Mouse (Mus musculus): ENCODE data around the gene 4930513O06Rik.

The 4930513O06Rik gene

DNA sequence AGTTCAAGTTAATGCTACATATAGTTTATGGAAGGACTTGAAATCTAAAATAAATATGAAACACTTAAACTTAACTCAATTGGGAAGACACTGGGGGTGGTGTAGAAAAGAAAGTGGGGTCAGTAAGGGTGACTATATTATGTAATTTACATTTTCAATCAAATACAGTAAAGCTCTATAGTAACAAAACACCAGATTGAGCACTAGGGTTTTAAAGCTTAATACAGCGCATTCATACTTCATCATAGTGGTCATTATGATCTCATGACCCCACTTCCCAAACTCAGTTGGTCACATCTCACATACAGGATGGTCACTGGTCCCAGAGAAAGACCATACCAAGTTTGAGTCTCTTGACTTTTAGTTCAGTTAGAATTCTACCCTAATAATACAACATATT lies at the start of gene 4930513O06Rik:
Gene 4930513O06Rik (plus strand): TSS at position 301 of the 400 bp plus-strand sequence.
- no peak for DNase-seq

DNA sequence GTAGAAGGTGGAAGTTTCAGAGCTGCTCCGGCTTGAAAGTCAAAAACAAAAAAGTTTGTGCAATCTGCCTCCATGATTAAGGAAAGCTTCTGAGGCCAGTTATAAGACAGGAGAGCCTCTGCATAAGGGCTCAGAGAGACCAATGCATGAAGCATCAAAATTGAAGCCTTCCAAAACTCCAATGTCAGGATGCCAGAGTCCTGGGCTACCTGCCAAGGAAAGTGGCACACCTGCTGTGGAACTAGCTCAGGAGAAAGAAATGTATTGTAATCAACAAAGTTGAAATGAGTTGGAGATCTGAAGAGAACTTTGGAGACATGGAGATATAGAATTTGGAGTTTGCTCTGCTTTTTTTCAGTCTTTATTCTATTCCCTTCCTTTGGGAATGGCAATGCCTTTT lies 48.4 kb upstream of the 4930513O06Rik start:
- no peak for DNase-seq

DNA sequence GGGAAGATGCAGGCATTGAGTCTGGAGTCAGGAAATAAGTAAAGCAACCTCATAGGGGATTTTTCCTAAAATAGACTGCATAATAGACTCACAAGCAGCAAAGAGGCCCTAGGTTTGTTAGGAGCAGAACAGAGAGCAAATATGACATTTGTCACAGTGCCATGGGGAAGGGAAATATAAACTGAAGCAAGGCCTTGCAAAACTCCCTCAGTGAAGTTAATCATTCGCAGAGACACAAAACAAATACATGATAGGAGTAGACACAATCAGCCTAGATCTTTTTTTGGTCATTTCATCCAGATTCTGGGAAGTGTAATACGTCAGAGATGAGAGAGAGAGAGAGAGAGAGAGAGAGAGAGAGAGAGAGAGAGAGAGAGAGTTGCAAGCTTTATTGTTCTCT lies 46.7 kb upstream of the 4930513O06Rik start:
- no peak for DNase-seq

DNA sequence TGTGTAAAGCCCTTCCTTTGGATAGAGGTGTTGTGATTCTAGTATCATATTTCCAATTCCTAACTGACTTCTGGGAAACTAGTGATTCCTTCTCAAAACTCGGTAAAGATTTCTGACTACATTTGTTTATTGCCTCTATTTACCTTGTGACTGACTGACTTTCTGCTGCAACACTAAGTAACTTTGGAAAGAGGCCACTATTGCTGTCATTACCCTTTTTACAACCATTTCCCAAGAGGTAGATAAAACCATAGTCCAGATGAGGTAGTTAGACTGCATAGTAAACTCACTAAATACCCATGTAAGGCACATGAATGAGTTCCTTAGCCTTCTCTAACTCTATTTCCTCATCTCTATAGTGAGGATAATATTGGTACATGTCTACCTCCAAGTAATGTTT lies 44.9 kb upstream of the 4930513O06Rik start:
- DNase-seq = no peak

DNA sequence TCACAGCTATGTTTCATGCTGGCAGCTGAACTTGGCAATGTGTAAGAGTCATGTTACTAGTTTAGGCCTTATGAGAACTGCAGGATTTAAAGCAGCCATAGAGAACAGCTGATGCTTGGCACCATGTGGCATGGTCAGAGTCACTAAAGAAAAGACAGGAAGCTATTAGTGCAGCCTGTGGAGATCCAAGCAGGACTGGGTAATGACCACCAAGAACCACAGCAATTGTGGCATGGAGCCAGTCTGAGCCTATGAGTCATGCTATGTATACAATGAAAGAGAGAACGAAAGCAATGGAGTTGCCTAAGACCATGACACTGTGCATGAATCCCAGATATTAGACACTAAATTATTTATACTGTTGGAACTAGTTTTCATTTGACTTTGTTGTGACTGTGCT lies 34.1 kb upstream of the 4930513O06Rik start:
- no peak for DNase-seq

DNA sequence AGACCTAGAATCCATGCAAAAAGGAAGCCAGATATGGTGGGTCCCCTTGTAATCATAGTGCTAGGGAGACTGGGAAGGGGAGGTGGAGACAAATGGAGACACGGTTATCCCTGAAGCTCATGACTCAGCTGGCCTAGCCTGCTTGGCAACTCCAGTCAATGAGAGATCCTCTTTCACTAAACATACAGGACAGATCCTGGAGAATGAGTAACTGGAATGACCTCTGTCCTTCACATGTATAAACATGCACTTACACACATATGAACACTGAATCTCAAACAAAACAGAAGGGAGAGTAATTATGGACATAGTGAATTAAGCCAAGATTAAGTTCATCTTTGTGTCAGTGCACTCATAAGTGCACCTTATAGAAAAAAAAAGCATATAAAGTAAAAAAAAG lies 32.9 kb upstream of the 4930513O06Rik start:
- no peak for DNase-seq

DNA sequence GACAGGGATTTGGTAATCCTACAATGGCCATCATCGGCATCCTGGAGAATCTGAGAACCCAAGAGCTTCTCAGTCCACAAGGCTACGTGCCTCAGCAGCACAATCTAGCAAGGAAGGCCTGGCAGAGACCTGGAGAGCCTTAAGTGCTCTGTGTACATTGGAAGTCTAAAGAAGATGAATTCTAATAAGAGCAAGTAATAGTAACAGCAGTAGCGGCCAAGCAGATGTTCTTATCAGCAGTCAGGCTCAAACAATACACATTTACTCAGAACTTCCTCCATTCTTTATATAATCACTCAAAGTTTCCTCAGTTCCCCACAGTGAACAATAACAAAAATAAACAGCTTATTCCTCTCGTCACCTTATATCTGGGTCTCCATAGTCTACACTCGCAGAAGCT lies 22.0 kb upstream of the 4930513O06Rik start:
- no peak for DNase-seq

DNA sequence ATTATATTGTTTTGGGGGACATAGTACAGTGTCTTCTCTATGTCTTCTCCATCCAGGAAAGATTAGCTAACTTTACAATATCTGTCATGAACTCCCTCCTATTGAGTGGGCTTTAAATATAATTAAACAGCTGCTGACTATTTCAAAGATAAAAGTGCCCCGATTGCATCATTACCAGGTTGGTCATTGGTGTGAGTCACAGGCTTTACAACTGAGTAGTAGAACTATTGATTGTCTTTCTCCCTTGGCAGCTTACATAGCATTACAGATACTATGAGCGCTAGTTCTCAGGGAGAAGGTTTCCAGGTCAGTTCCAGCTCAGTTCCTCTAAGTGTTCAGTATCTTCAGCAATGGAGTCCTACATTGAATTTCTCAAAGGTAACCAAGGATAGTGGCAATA lies 7.5 kb upstream of the 4930513O06Rik start:
- no peak for DNase-seq

DNA sequence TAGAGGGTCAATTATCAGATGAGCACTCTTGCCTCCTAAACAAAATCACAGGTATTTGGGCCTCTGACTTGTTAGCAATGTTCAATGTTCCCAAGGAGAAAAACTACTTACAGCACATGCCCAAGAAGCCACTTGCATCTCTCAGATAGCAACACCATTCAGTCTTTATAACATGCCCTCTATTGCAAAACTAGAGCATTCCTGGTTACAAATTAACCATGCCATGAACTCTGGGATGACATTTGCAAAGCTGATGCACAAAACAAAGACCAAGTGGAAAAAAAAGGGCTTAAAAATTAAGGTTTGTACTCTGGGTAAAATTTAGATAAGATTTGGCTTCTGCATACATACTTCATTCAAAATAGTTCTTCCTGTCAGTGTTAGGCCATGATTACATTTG lies 966 bp upstream of the 4930513O06Rik start, which contains the start of gene Serpina7:
Gene Serpina7 (minus strand): TSS at position 160 of the 400 bp plus-strand sequence.
- DNase-seq = no peak

DNA sequence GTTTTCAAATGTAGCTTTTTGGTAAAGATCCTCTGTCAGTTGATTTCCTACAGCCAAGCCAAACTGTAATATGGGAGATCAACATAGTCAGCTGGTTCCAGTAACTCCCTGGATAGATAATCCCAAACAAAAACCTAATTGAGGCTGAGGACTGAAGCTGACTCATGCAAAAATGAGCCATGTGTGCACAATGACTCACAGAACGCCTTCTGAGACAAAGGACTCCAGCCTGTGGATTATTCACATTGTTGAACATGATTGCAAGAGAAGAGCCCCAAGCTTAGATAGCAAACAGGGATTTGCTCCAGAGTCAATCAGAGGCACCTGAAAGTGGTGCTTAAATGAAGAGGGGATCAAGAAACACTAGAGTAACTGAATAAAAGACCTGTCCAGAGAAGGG lies 11.2 kb downstream of the 4930513O06Rik start:
- DNase-seq = no peak

DNA sequence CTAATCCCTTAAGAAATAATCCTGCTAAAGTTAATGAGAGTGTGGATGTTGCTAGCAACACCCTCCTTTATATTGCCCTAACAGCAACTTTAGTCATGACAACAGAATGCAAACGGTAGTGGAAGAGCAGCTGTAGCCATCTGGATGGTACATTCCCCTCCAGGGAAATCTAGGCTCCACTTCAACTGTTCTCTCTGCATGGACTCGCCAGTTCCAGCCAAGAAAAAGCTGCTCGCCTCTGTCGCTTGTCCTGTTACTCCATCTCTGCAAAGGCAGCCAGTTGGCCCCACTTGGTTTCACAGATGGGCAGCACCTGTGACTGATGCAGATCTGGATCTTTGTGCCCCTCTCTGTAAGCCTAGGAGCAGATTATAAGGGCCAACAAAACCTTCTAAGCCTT lies 48.0 kb downstream of the 4930513O06Rik start:
- no peak for DNase-seq

Measured in right cerebral cortex, adult 18-20 months (tissue).